Mouse (Mus musculus): ENCODE measurements around the gene Wdr31. TPM values are rescaled to one million over a fixed set of nuclear protein-coding genes. Genes with fewer than 3 reads are reported as not detected.
A peak's percentile ranks its signal among the peaks of the same experiment; 100 is the strongest.

Gene Wdr31
- total RNA-seq, 2 experiments from 2014 or later: 6.9 to 8.8 TPM

DNA sequence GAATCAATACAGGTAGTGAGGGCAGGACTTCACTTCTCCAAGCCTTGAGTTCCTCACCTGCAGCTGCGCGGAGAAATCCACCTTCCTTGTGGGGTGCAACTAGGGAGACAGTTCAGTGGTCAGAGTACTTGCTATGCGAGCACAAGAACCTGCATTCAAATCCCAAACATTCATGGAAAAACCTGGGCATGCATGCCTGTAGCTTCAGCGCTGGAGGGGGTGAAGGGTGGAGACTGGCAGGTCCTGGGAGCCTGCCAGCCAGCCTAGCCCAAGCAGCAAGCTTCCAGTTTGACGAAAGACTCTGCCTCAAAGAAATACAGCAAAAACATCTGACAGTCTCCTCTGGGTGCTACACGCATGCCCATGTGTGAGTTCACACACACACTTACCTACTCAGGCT lies 35.6 kb downstream of the Wdr31 start, which contains the start of gene Rnf183:
TSS of gene Rnf183 (minus strand) at position 172 of the 400 bp plus-strand sequence.
- DNase-seq (ENCODE audit: extremely low spot score in 1 of 2, low spot score in 2 of 2): no peak
- Histone ChIP-seq H3K27ac (no peak within 1 kb of the TSS), H3K4me3 (no peak within 1 kb of the TSS)
- intact Hi-C loops (cut with DNase I): no loop called here
- no peak for TF ChIP-seq CTCF (IDR thresholded peaks at IDR 0.05)

DNA sequence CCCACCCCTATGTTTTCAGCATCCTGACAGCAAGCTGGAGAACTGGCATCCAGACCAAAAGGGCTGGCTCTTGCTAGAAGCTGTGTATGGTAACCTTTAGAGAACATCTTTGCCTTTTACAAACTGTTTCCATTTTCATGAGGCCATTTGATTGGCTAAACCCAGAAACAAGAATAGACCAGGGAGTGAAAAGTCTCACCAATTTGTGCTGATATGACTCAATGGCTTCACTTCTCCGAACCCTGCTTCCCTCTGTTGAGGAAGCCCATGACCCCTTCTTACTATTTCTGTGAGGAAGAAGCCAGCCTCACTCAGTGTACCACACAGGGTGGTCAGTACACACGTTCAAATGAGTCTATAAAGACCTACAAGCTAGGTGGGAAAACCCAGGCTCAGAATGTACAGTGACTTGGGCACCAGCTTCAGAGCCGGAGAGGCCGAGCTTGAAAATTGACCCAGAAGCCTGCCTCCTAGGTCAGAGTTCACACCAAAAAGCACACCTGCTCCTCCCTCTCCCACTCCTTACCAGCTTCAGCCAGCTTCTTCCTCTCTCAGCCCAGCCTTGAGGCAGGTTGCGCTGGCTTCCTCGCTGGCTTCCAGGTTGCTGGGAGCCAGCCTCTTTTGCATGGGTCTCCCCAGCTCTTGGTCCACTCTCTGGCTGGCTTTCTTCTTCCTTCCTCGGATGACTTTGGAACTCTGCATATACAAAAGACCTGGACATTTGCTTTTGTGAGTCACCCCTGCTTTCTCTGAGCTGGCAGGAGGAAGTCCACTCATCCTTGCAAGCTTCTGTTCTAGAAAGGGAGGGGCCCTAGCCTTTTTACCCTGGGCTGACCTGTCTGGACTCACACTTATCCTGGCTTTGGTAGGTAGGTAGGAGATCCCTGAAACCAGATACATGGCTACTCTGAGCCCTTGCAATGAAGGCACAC lies 36.5 kb downstream of the Wdr31 start:
- intact Hi-C loops (cut with DNase I): no loop called here
- Histone ChIP-seq H3K4me3 (no peak overlapping the region), H3K27ac (no peak overlapping the region)
- TF ChIP-seq CTCF (IDR thresholded peaks at IDR 0.05): no peak
- DNase-seq (ENCODE audit: extremely low spot score in 1 of 2, low spot score in 2 of 2): no peak

DNA sequence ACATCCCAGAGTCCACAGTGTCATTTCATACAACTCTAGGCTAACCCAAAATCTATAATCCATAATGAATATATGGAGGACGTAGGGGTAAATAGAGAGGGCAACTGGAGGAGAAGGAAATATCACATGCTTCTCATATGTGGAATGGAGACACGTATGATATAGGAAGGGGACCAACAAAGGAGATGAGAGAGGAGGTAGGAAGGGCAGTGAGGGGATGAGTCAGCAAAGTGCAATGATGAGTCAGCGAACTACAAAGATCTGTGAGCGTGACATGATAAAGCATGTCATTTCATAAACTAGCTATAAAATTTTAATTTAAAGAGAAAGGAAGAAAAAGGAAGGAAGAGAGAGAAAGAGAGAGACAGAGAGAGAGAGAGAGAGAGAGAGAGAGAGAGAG lies 39.2 kb downstream of the Wdr31 start:
- DNase-seq (ENCODE audit: extremely low spot score in 1 of 2, low spot score in 2 of 2): no peak
- no peak overlapping the region for H3K27ac ChIP-seq
- no peak overlapping the region for H3K4me3 ChIP-seq
- intact Hi-C loops (cut with DNase I): no loop called here
- no peak for TF ChIP-seq CTCF (IDR thresholded peaks at IDR 0.05)

DNA sequence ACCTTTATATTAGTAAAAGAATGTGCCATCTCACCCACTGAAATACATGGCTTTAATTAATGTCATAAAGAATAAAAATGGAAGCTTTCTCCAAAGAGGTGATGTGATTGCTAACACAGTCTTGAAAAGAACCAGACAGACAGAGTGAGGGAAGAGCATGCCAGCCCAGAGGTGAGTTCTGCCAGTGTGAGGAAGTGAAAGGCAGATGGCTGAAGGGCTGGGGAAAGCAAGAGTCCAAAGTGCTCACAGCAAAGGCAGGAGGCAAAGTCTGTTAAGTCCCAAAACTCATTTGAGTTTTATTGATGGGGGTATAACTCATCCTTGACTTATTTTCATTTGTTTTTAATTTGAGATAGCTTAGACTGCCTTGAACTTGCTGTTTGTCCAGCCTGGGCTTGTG lies 40.0 kb downstream of the Wdr31 start:
- DNase-seq (ENCODE audit: extremely low spot score in 1 of 2, low spot score in 2 of 2): no peak
- no peak for TF ChIP-seq CTCF (IDR thresholded peaks at IDR 0.05)
- Histone ChIP-seq H3K4me3 (no peak overlapping the region), H3K27ac (no peak overlapping the region)
- intact Hi-C loops (cut with DNase I): no loop called here

DNA sequence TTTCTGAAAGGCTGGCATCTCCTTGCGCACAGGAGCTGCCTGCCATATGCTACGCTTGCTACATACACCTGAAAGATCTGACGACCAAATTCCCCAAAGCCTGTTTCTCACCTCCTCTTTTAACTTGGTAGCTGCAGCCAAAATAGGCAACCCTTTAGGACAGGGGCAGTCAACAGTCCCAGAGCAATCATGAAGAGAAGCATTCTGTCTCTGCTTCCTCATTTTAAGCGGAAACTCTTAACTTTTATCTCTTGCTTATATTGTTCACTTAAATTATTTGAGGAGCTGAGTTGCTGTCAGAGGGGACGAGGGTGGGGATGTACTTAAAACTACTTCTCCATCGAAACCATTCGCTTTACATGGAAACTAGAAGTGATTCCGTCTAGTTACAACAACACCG lies 41.1 kb downstream of the Wdr31 start:
- no peak for DNase-seq (ENCODE audit: extremely low spot score in 1 of 2, low spot score in 2 of 2)
- no peak for TF ChIP-seq CTCF (IDR thresholded peaks at IDR 0.05)
- Histone ChIP-seq H3K4me3 (no peak overlapping the region), H3K27ac (no peak overlapping the region)
- intact Hi-C loops (cut with DNase I): no loop called here

DNA sequence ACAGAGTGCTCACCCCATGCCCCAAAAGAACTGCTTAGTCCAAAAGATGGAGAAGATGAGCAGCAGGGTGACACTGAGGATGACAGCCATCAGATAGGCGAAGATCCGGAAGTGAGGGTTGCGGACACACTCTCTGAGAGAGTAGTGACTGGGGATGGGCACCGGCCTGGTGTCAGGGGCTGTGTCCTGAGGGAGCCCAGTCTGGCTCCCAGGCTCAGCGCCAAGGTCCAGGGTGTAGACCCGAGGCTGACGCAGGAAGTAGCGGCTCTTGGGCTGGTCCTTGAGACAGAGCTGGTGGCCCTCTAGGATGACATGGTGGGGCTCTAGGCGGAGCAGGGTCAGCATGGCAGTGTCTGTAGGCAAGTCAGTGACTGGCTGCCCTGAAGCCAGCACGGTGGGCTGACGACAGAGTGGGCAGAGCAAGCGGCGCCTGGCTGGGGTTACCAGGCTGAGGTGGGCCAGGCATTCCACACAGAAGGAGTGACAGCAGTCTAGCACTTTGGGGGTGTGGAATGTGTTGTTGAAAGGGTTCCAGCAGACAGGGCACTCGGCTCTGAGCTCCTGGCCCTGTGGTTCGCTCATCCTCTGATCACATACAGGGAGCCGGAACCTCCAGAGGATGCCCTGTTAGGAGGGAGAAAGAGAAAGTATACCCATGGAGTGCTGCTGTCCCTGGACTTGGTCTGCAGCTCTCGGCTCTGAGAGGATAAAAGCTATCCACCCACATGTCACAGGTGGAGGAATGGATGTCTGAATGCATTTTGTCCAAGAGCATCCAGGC lies 42.5 kb downstream of the Wdr31 start:
- no peak overlapping the region for H3K4me3 ChIP-seq
- no peak for DNase-seq (ENCODE audit: extremely low spot score in 1 of 2, low spot score in 2 of 2)
- intact Hi-C loops (cut with DNase I): no loop called here
- no peak overlapping the region for H3K27ac ChIP-seq
- TF ChIP-seq CTCF (IDR thresholded peaks at IDR 0.05): no peak

DNA sequence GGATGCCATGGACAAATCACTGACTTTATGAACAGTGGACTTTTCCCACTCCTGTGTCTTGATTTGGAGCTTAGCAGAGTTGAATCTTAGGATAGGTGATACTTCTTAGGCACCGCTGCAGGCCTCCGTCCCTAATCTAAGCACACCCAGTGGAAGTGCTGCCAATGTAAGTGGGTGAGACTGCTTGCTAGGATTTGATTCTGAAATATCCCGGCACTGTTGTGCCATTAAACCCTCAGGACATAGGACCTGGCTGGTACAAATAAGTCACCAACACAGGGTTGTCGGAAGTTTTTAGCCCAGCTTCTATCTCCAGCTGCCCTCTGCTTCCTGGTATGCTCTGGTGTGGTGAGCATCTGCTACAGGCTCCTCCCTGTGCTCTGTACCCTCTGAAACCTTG lies 44.8 kb downstream of the Wdr31 start:
- DNase-seq (ENCODE audit: extremely low spot score in 1 of 2, low spot score in 2 of 2): no peak
- intact Hi-C loops (cut with DNase I): no loop called here
- no peak for TF ChIP-seq CTCF (IDR thresholded peaks at IDR 0.05)
- Histone ChIP-seq H3K27ac (no peak overlapping the region), H3K4me3 (no peak overlapping the region)

DNA sequence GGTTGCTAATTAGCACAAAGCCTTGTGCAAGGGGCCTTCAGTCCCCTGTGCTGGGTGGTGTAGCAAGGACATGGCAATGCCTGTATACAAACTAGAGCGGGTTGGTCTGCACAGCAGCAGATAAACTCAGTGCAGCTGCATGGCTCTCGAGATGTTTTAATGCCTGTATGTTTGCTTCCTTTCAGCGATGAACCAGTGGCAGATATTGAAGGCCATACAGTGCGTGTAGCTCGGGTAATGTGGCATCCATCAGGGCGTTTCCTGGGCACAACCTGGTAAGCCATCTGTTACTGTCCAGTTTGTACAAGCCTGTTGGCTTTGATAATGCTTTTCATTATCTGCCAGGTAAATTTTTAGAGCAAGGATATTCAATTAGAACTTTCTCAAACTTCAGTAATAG lies 51.6 kb downstream of the Wdr31 start:
- H3K4me3 ChIP-seq: no peak overlapping the region
- DNase-seq (ENCODE audit: extremely low spot score in 1 of 2, low spot score in 2 of 2): no peak
- no peak for TF ChIP-seq CTCF (IDR thresholded peaks at IDR 0.05)
- intact Hi-C loops (cut with DNase I): no loop called here
- no peak overlapping the region for H3K27ac ChIP-seq

DNA sequence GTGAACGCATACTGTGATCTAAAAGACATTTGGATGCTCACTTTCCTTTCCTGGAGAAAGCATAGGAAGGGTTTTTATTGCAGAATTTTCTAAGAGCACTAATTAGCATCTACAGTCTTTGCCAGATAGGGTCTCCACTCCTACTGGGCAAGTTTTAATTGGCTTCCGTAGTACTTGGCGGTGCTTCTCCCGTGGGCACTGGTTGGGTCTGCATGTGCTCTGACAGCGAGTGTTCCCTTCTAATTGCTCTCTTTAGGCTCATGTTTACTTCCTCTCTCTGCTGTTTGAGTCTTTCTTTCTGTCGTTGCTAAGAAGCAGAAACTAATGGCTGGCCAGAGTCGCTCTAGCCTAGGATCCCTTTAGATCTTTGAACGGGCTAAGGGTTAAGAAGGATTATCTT lies 52.2 kb downstream of the Wdr31 start:
- no peak for DNase-seq (ENCODE audit: extremely low spot score in 1 of 2, low spot score in 2 of 2)

DNA sequence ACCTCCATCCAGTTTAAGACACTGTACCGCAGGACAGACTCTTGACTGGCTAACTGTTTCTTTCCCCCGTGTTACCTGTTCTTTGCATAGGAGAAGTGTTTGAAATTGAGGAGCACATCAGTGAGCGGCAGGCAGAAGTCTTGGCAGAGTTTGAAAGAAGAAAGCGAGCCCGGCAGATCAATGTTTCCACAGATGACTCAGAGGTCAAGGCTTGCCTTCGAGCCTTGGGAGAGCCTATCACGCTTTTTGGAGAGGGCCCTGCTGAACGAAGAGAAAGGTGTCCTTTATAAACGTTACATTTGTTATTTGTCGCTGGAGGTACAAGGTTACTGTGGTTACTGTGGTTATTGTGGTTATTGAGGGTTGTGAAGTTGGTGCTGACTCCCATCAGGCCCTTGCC lies 59.1 kb downstream of the Wdr31 start:
- no peak overlapping the region for H3K4me3 ChIP-seq
- intact Hi-C loops (cut with DNase I): no loop called here
- no peak overlapping the region for H3K27ac ChIP-seq
- TF ChIP-seq CTCF (IDR thresholded peaks at IDR 0.05): no peak
- DNase-seq (ENCODE audit: extremely low spot score in 1 of 2, low spot score in 2 of 2): no peak

More for the DNA sequence above, 52.2 kb downstream of the Wdr31 start:
- Histone ChIP-seq H3K4me3 (no peak overlapping the region), H3K27ac (no peak overlapping the region)
- intact Hi-C loops (cut with DNase I): no loop called here
- TF ChIP-seq CTCF (IDR thresholded peaks at IDR 0.05): no peak

DNA sequence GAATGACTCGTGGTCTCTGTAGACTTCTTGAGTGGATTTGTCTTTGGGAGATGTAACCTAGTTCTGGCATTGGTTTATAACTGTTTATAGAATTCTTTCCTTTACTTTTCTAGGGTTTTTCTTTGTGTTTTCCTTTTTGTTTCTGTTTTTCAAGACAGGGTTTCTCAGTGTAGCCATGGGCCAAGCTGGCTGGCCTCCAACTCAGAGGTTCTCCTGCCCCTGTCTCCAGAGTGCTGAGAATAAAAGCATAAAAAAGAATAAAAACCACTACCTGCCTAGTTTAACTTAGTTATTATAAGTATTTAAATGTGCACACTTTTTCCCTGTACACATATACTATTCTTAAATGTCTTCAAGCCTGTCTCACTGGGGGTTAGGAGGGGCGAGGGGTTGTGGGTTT lies 60.4 kb downstream of the Wdr31 start:
- no peak for DNase-seq (ENCODE audit: extremely low spot score in 1 of 2, low spot score in 2 of 2)
- intact Hi-C loops (cut with DNase I): no loop called here
- no peak for TF ChIP-seq CTCF (IDR thresholded peaks at IDR 0.05)
- H3K4me3 ChIP-seq: no peak overlapping the region
- no peak overlapping the region for H3K27ac ChIP-seq

DNA sequence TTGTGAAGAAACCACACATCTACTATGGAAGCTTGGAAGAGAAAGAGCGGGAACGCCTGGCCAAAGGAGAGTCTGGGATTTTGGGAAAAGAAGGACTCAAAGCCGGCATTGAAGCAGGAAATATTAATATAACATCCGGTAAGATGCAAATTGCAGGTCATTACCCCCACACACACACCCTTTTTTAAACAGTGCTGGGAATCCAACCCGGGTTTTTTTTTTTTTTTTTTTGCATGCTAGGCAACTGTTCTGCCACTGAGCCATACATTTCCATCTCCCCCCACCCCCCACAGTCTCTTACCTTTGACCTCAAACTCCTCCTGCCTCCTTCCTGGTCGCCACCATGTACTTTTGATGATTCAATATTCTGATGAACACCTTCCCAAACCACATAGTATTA lies 61.1 kb downstream of the Wdr31 start:
- no peak for TF ChIP-seq CTCF (IDR thresholded peaks at IDR 0.05)
- peak overlapping the region; percentile 95 for H3K4me3 ChIP-seq
- intact Hi-C loops (cut with DNase I): loop anchor here (2.0 to 5.0 kb wide), 4 partner anchors 49 to 202 kb away; partner anchors contain the start of genes Alad, Fkbp15, Hdhd3 and Slc31a1
- DNase-seq (ENCODE audit: extremely low spot score in 1 of 2, low spot score in 2 of 2): no peak
- no peak overlapping the region for H3K27ac ChIP-seq

Measured in left cerebral cortex, adult 2 months (tissue).